Mouse (Mus musculus): ENCODE measurements around the gene Gm20594. TPM values are rescaled to one million over a fixed set of nuclear protein-coding genes. Genes with fewer than 3 reads are reported as not detected.

The Gm20594 gene
- total RNA-seq (2023), result not detected

GRCm38 (mm10) chr6:79817616-79818015 lies at the start of gene Gm20594:
Gene Gm20594, plus strand, starts transcription at chr6:79817916.

Other genes with a start within 250 kb of the Gm20594 start
- not detected for gene Lrrtm4, start 201.0 kb downstream of the Gm20594 start, total RNA-seq (2023)

All from B cell, adult 67 days (primary cell).